Mouse (Mus musculus) liver, embryonic 16.5 days (tissue): ENCODE data around the gene Pla1a. TPM values are rescaled to one million over a fixed set of nuclear protein-coding genes. Genes with fewer than 3 reads are reported as not detected.

Experiments used
- ATAC-seq: fragments of 200-750 bp; cut with Nextera tagmentation; 2 replicates; pipeline ENCODE4 v1.8.0; 2017; ENCODE audit warnings: low read depth, mild to moderate bottlenecking, moderate number of reproducible peaks, moderate library complexity
- H3K27ac ChIP-seq: fragments of 300-500 bp; sonication (generic); 2 replicates; pipeline ENCODE4 v1.5.1; 2014; ENCODE audit warnings: mild to moderate bottlenecking, low read length
- H3K27me3 ChIP-seq: fragments of 300-500 bp; sonication (generic); 2 replicates; pipeline ENCODE4 v1.6.1; 2014; ENCODE audit warnings: low read depth, low read length, mixed read lengths; ENCODE audit not compliant: control insufficient read depth, insufficient read depth
- H3K36me3 ChIP-seq: fragments of 300-500 bp; sonication (generic); 2 replicates; pipeline ENCODE4 v1.6.1; 2014; ENCODE audit warnings: mild to moderate bottlenecking; ENCODE audit not compliant: control insufficient read depth, insufficient read depth
- H3K4me1 ChIP-seq: fragments of 300-500 bp; sonication (generic); 2 replicates; pipeline ENCODE4 v1.6.1; 2014; ENCODE audit warnings: low read depth, low read length, mixed read lengths; ENCODE audit not compliant: control insufficient read depth
- H3K4me2 ChIP-seq: fragments of 300-500 bp; sonication (generic); 2 replicates; pipeline ENCODE4 v1.6.1; 2014; ENCODE audit warnings: low read depth, low read length, mixed read lengths
- H3K4me3 ChIP-seq: fragments of 300-500 bp; sonication (generic); 2 replicates; pipeline ENCODE4 v1.5.1; 2014; ENCODE audit warnings: low read depth, mild to moderate bottlenecking, low read length
- H3K9ac ChIP-seq: fragments of 300-500 bp; sonication (generic); 2 replicates; pipeline ENCODE4 v1.6.1; 2014; ENCODE audit warnings: low read depth, low read length
- H3K9me3 ChIP-seq: fragments of 300-500 bp; sonication (generic); replicated peaks from 2 replicates; pipeline ENCODE4 v1.6.1; 2016; ENCODE audit warnings: low read length; ENCODE audit not compliant: control insufficient read depth
- WGBS: fragments of 180-500 bp; shearing (Covaris S2); extraction: QIAGEN DNeasy Blood & Tissue Kit; methylation state at CpG from one replicate; pipeline ENCODE4 v1.1.7; 2014; ENCODE audit not compliant: insufficient replicate concordance; 5-methylcytosine and 5-hydroxymethylcytosine counted together
- polyA plus RNA-seq: library from polyadenylated mRNA; unstranded; fragments of >200 nt; fragmentation: Nextera tagmentation; extraction: Ambion mirVana; gene quantifications from 2 replicates; pipeline ENCODE4 v1.2.1, GENCODE M21; 2015

Gene Pla1a
- polyA plus RNA-seq, 1 experiment from 2014 or later: 40.4 TPM

DNA sequence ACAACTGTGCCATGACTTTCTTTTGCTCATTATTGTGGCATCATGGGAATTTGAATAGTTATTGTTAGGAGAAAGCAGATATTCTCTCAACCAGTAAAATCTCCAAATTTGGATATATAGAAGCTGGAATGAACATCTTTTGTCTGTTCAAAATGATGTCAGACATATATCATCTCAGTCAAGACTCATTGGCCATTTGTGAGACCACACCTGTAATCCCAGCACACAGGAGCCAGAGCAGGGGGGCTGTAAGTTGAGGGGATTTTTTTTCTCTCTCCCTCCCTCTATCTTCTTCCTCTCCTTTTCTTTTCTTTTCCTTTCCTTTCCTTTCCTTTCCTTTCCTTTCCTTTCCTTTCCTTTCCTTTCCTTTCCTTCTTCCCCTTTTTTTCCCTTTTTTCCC, 80.1 kb downstream of the Pla1a start:
- Histone ChIP-seq H3K9ac (no peak overlapping the region), H3K4me1 (peaks cover 30% of the 10 kb centered on the region), H3K27me3 (no peaks in the 10 kb centered on the region), H3K36me3 (peaks cover 38% of the 10 kb centered on the region), H3K4me2 (no peak overlapping the region), H3K4me3 (no peak overlapping the region), H3K9me3 (no peaks in the 10 kb centered on the region), H3K27ac (no peak overlapping the region)
- no peak for ATAC-seq

DNA sequence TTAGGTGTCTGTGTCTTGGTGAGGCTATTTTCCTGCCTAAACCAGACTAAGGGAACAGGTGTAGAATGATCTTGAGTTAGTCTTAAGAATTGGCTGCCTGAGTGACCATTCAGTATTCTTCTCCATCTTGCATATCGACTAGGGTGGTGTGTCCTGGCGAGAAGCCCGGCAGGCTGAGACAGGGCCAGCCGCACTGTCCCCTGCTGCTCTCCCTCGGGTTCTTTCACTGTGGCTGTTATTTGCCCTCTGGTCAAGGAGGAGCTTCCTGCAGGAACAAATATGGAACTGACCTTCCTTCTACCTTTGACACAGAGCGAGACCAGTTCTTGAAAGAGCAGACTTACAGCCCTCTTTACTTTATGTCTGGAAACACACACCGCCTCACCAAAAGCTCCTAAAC, 80.9 kb downstream of the Pla1a start:
- 79% methylated on average over 7 of the region's 7 CpGs for WGBS
- H3K4me2 ChIP-seq: no peak overlapping the region
- H3K9ac ChIP-seq: no peak overlapping the region
- H3K36me3 ChIP-seq: peaks cover 38% of the 10 kb centered on the region
- no peak overlapping the region for H3K4me3 ChIP-seq
- no peak for ATAC-seq
- peaks cover 34% of the 10 kb centered on the region for H3K4me1 ChIP-seq
- no peak overlapping the region for H3K27ac ChIP-seq
- no peaks in the 10 kb centered on the region for H3K27me3 ChIP-seq
- no peaks in the 10 kb centered on the region for H3K9me3 ChIP-seq

DNA sequence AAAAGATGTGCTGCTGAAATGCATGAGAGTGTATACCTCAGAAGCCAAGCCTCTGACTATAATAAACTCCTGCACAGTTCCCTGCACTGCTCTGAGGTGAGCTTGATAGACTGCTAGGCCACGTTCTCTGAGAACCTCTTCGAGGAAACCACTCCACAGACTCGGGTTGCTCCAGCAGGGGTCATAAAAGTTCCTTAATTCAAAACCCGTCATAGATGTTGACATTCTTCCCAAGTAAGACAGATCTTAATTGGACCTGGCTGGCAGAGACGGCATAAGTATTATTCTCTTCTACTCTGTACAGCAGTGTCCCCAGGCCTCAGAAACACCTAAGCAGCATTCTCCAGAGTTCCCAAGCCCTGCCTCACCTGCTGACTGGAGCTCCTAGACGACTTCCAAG, 82.0 kb downstream of the Pla1a start:
- Histone ChIP-seq H3K4me3 (no peak overlapping the region), H3K27me3 (no peaks in the 10 kb centered on the region), H3K36me3 (peaks cover 38% of the 10 kb centered on the region), H3K9ac (0 out of 2 replicates have a peak overlapping the region, but pooled peaks have one; percentile 61), H3K27ac (peak overlapping the region; percentile 85), H3K9me3 (no peaks in the 10 kb centered on the region), H3K4me2 (peak overlapping the region; percentile 54; the same call in 1 of the 2 replicates), H3K4me1 (peaks cover 37% of the 10 kb centered on the region)
- ATAC-seq: no peak
- 64% methylated on average over 6 of the region's 6 CpGs for WGBS

DNA sequence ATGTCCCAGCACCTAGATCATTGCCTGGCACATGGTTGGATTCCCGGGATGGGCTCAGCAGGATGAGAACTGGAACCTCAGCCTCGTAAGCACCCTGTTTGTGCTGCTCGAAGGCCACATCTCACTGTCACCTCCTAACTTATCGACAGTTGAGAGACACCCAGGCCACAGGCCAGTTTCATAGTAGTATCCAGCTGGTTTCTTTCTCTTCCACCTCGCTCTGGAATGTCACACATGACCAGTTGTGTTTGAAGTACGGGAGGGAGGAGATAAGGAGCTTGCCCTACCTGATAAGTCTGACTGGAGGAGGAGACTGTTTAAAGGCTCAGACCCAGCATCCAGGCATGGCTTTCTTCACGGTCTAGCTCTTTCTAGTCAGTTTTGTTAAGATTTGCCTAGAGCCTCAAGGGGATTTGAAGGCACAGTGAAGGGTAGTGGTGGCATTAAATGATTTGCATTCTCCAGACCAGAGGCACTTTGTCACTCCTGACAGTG, 82.5 kb downstream of the Pla1a start:
- H3K4me1 ChIP-seq: peaks cover 37% of the 10 kb centered on the region
- H3K27ac ChIP-seq: peak overlapping the region; percentile 85
- H3K36me3 ChIP-seq: peaks cover 38% of the 10 kb centered on the region
- peak; percentile 69 for ATAC-seq
- no peaks in the 10 kb centered on the region for H3K27me3 ChIP-seq
- WGBS: 32% methylated on average over 7 of the region's 7 CpGs
- peak overlapping the region; percentile 54 for H3K4me2 ChIP-seq
- H3K9ac ChIP-seq: peak overlapping the region; percentile 61
- no peaks in the 10 kb centered on the region for H3K9me3 ChIP-seq
- peak overlapping the region; percentile 20 for H3K4me3 ChIP-seq

DNA sequence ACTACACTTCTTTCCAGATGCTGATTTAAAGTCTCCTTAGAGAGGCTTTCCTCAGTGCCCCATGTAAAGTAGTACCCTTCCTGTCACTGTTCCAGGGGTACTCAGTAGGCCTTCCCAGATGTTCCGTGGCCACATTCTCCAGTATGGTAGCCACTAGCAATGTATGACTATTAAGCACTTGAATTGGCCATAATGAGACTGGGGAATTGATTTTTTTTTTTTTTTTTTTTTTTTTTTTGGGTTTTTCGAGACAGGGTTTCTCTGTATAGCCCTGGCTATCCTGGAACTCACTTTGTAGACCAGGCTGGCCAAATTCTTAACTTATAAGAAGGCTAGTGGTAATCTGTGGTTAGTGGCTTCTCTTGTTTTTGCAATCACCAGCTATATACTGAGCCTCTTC, 83.1 kb downstream of the Pla1a start:
- Histone ChIP-seq H3K4me1 (peaks cover 39% of the 10 kb centered on the region), H3K9ac (peak overlapping the region; percentile 61), H3K4me3 (peak overlapping the region; percentile 20), H3K27ac (peak overlapping the region; percentile 85), H3K4me2 (peak overlapping the region; percentile 54), H3K9me3 (no peaks in the 10 kb centered on the region), H3K36me3 (peaks cover 38% of the 10 kb centered on the region), H3K27me3 (no peaks in the 10 kb centered on the region)
- 76% methylated on average over 2 of the region's 2 CpGs for WGBS
- ATAC-seq: no peak

DNA sequence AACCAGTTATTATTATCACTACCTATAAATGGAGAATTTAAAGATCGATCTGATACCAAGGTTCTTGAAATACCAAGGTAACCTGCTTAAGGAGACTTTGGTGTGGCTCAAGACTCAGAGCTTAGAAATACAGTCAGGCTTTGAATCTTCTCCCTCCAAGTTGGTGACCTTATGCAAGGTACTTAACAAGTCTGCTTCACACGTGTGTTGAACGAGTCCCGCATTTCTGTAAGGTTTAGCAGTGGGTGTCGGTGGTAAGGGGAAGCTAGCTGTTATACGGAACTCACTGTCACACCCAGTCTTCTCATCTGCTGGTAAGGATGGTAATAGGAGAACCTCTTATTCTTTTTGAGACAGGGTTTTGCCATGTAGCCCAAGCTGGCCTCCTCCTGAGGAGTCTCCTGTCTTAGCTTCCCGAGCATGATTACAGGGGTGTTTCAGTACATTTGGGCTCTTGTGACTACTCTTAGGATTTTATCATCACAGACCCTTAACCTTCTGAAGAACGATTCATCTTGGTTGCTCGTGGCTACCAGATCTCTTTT, 84.7 kb downstream of the Pla1a start:
- Histone ChIP-seq H3K36me3 (peaks cover 36% of the 10 kb centered on the region), H3K9ac (peak overlapping the region; percentile 51), H3K4me2 (peak overlapping the region; percentile 80), H3K27ac (peak overlapping the region; percentile 5), H3K27me3 (no peaks in the 10 kb centered on the region), H3K4me3 (peak overlapping the region; percentile 96), H3K4me1 (peaks cover 36% of the 10 kb centered on the region), H3K9me3 (no peaks in the 10 kb centered on the region)
- ATAC-seq: no peak
- WGBS: 47% methylated on average over 9 of the region's 9 CpGs

DNA sequence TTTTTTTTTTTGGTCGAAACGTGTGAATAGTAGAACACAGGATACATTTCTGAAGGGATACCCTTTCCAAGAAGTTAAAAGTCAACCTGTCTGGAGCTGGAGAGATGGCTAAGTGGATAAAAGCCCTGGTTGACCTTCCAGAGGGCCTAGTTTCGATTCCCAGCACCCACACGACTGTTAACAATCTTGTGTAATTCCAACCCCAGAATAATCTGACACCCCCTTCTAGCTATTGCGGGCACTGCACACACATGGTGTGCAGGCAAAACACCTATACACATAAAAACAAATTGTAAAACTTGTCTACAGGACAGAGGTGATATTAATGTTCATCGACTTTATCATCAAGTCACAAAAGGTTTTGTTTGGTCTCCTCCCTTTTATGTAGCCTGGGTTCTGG, 85.4 kb downstream of the Pla1a start:
- H3K4me1 ChIP-seq: peaks cover 36% of the 10 kb centered on the region
- peaks cover 33% of the 10 kb centered on the region for H3K36me3 ChIP-seq
- peak overlapping the region; percentile 95 for H3K9ac ChIP-seq
- H3K27me3 ChIP-seq: no peaks in the 10 kb centered on the region
- H3K27ac ChIP-seq: peak overlapping the region; percentile 51
- peak overlapping the region; percentile 80 for H3K4me2 ChIP-seq
- no peak for ATAC-seq
- WGBS: 28% methylated on average over 6 of the region's 6 CpGs
- H3K9me3 ChIP-seq: no peaks in the 10 kb centered on the region
- H3K4me3 ChIP-seq: peak overlapping the region; percentile 96

DNA sequence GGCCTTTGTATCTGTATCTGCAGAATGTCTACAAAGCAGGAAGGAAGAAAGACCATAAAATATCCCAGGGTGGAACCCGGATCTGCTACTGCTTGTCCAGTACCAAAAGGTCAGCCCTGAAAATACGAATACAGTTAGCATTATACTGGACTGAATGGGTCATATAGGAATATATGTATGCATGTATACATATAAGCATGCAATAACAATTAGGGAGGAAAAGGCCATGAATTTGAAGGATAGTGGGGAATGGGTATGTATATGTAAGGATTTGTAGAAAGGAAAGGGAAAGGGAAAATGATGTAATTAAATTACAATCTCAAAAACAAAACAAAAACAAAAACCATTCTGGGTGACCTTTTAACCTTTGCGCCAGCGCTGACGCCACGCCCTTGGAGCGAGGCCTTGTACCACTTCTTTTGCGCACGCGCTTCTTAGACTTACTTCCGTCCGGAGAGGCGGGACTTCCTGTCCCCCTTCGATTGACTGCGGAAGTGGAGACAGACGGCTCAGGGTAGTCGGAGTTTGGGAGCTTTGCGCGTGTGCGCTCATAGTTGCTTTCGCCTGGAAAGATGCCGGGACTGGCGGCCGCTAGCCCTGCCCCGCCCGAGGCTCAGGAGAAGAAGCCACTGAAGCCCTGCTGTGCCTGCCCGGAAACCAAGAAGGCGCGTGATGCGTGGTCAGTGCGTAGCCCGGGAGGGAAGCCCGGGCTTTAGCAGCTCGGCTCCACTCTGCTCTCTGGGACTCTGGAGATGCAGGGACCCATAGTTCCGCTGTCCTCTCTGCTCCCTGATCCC, 86.2 kb downstream of the Pla1a start, which contains the start of the genes Cox17 and Gm21987:
TSS of gene Cox17 (plus strand) at position 463 of the 797 bp plus-strand sequence.
TSS of gene Gm21987 (plus strand) at position 512 of the 797 bp plus-strand sequence.
- H3K9me3 ChIP-seq: no peaks in the 10 kb centered on the region
- peaks cover 40% of the 10 kb centered on the region for H3K4me1 ChIP-seq
- 2% methylated on average over 35 of the region's 35 CpGs for WGBS
- no peaks in the 10 kb centered on the region for H3K27me3 ChIP-seq
- peaks cover 26% of the 10 kb centered on the region for H3K36me3 ChIP-seq
- peak within 1 kb of the TSS; percentile 80 for H3K4me2 ChIP-seq
- peak; percentile 94 for ATAC-seq
- peak within 1 kb of the TSS; percentile 91 for H3K27ac ChIP-seq
- H3K4me3 ChIP-seq: peak within 1 kb of the TSS; percentile 96
- H3K9ac ChIP-seq: peak within 1 kb of the TSS; percentile 95
